Mouse (Mus musculus) hindbrain, embryonic 16.5 days (tissue): Measurements from ENCODE around the gene Leprot. TPM values are rescaled to one million over a fixed set of nuclear protein-coding genes. Genes with fewer than 3 reads are reported as not detected.

ENCODE experiments used
- ATAC-seq: fragments of 200-750 bp; cut with Nextera tagmentation; 2 replicates; pipeline ENCODE4 v1.8.0; 2017; ENCODE audit warnings: moderate TSS enrichment, moderate library complexity
- H3K27ac ChIP-seq: fragments of 300-500 bp; sonication (generic); 2 replicates; pipeline ENCODE4 v1.5.1; 2014; ENCODE audit warnings: low read depth, mild to moderate bottlenecking, control low read depth, low read length, moderate library complexity
- H3K27me3 ChIP-seq: fragments of 300-500 bp; sonication (generic); replicated peaks from 2 replicates; pipeline ENCODE4 v1.6.1; 2014; ENCODE audit warnings: low read length; ENCODE audit not compliant: control insufficient read depth, insufficient read depth
- H3K36me3 ChIP-seq: fragments of 300-500 bp; sonication (generic); 2 replicates; pipeline ENCODE4 v1.6.1; 2014; ENCODE audit warnings: mild to moderate bottlenecking, low read length, moderate library complexity, mixed read lengths; ENCODE audit not compliant: control insufficient read depth, insufficient read depth
- H3K4me1 ChIP-seq: fragments of 300-500 bp; sonication (generic); 2 replicates; pipeline ENCODE4 v1.6.1; 2014; ENCODE audit warnings: low read depth, low read length; ENCODE audit not compliant: control insufficient read depth, insufficient read depth
- H3K4me2 ChIP-seq: fragments of 300-500 bp; sonication (generic); 2 replicates; pipeline ENCODE4 v1.6.1; 2014; ENCODE audit warnings: mild to moderate bottlenecking, low read length, control low read depth, moderate library complexity
- H3K4me3 ChIP-seq: fragments of 300-500 bp; sonication (generic); 2 replicates; pipeline ENCODE4 v1.5.1; 2014; ENCODE audit warnings: mild to moderate bottlenecking, low read length, control low read depth, moderate library complexity
- H3K9ac ChIP-seq: fragments of 300-500 bp; sonication (generic); 2 replicates; pipeline ENCODE4 v1.6.1; 2014; ENCODE audit warnings: low read depth, mild to moderate bottlenecking, control low read depth, low read length, moderate library complexity
- H3K9me3 ChIP-seq: fragments of 300-500 bp; sonication (generic); 2 replicates; pipeline ENCODE4 v1.6.1; 2014; ENCODE audit warnings: mild to moderate bottlenecking, low read length, moderate library complexity; ENCODE audit not compliant: control insufficient read depth
- WGBS: fragments of 180-500 bp; shearing (Covaris S2); extraction: QIAGEN DNeasy Blood & Tissue Kit; methylation state at CpG from one replicate; pipeline ENCODE4 v1.1.7; 2014; 5-methylcytosine and 5-hydroxymethylcytosine counted together
- polyA plus RNA-seq: library from polyadenylated mRNA; unstranded; fragments of >200 nt; fragmentation: Nextera tagmentation; extraction: Ambion mirVana; gene quantifications from 2 replicates; pipeline ENCODE4 v1.2.1, GENCODE M21; 2015

The Leprot gene
- polyA plus RNA-seq, 1 experiment from 2014 or later = 89.6 TPM

GRCm38 (mm10) chr4:101637472-101637871 lies 10.0 kb upstream of the Leprot start:
- no peak overlapping the region for H3K4me2 ChIP-seq
- no peak for ATAC-seq
- H3K36me3 ChIP-seq = peaks cover 18% of the 10 kb centered on the region
- WGBS = 92% methylated on average over 1 of the region's 1 CpGs
- H3K27ac ChIP-seq = no peak overlapping the region
- no peaks in the 10 kb centered on the region for H3K9me3 ChIP-seq
- H3K27me3 ChIP-seq = no peaks in the 10 kb centered on the region
- no peak overlapping the region for H3K4me3 ChIP-seq
- no peak overlapping the region for H3K9ac ChIP-seq
- no peaks in the 10 kb centered on the region for H3K4me1 ChIP-seq

GRCm38 (mm10) chr4:101640631-101641030 lies 6.9 kb upstream of the Leprot start:
- Histone ChIP-seq H3K9me3 (no peaks in the 10 kb centered on the region), H3K4me3 (no peak overlapping the region), H3K4me1 (no peaks in the 10 kb centered on the region), H3K9ac (no peak overlapping the region), H3K27me3 (no peaks in the 10 kb centered on the region), H3K36me3 (peaks cover 15% of the 10 kb centered on the region), H3K4me2 (no peak overlapping the region), H3K27ac (no peak overlapping the region)
- WGBS = 77% methylated on average over 5 of the region's 5 CpGs
- ATAC-seq = no peak

DNA sequence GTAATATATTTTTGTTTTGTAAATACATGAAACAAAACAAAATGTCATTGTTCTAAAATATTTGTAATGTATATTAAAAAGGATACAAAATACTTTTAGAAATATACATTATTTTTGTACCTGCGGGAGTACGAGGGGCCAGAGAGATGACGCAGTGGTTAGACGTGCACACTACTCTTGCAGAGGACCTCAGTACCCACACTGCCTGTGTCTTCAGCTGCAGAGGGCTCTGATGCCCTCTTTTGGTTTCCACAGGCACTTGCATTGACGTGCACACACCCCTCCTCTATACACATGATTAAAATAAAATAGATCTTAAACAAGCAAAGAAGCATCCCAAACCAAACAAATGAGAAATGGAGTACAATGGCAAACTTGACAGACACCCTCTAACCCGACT lies 4.8 kb upstream of the Leprot start:
- H3K9ac ChIP-seq = no peak overlapping the region
- H3K4me2 ChIP-seq = no peak overlapping the region
- peaks cover 12% of the 10 kb centered on the region for H3K36me3 ChIP-seq
- WGBS = 88% methylated on average over 6 of the region's 6 CpGs
- H3K4me3 ChIP-seq = no peak overlapping the region
- H3K27me3 ChIP-seq = no peaks in the 10 kb centered on the region
- no peak overlapping the region for H3K27ac ChIP-seq
- ATAC-seq = no peak
- no peaks in the 10 kb centered on the region; the same call in 1 of the 2 replicates for H3K4me1 ChIP-seq
- H3K9me3 ChIP-seq = no peaks in the 10 kb centered on the region

GRCm38 (mm10) chr4:101643216-101643615 lies 4.3 kb upstream of the Leprot start:
- Histone ChIP-seq H3K4me1 (peaks cover under 1% of the 10 kb centered on the region), H3K4me3 (no peak overlapping the region), H3K27me3 (no peaks in the 10 kb centered on the region), H3K4me2 (no peak overlapping the region), H3K9me3 (no peaks in the 10 kb centered on the region), H3K9ac (no peak overlapping the region), H3K27ac (no peak overlapping the region), H3K36me3 (peaks cover 12% of the 10 kb centered on the region)
- 83% methylated on average over 4 of the region's 4 CpGs for WGBS
- no peak for ATAC-seq

DNA sequence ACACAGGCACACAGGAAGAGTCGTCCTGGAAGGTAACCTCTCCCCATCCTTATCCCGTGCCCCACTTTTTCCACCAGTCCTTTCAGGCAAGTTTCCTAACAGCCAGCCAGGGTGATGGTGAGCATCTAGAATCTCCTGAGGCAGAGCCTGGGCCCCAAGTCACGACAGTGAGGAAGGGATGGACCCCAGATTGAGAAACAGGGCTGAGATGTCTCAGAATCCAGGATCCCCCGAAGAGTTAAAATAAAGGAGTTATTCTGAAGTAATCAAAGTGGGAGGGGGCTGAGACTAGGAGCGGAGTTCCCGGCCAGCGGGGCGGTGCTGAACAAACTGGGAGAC lies 692 bp upstream of the Leprot start:
- Histone ChIP-seq H3K27ac (peak overlapping the region; percentile 53), H3K9ac (peak overlapping the region; percentile 58), H3K4me3 (peak overlapping the region; percentile 91), H3K4me1 (peaks cover 11% of the 10 kb centered on the region), H3K4me2 (peak overlapping the region; percentile 63), H3K9me3 (no peaks in the 10 kb centered on the region), H3K36me3 (no peaks in the 10 kb centered on the region), H3K27me3 (no peaks in the 10 kb centered on the region)
- no peak for ATAC-seq
- WGBS = 0% methylated on average over 8 of the region's 8 CpGs

DNA sequence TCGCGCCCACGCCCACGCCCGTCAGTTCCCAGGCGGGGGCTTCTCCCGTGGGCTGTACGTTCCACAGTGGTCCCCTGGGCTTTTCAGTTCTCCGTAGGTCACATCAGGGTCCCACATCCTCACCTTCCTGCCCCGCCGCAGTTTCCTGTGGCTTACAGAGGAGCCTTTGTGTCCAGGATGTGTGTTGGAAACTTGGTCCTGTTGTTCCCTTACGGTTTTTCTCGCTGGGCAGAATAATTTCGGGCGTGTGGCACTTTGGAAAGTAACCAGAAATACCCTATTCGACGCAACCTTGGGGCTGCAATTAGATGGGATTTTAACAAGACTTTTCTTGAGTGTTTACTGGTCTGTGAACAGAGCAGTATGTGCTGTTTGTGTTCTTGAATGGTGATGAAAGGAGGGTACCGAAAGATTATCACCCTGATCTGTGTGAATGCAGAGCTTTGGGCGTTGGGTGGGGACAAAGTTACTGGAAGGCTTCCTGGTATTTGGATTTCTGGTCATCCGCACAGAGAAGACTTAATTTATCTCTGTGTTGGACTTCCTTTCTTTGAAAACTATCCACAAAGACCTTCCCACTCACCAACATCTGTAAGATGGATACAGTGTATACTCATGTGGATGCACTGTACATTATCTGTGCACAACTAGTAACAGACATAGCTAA lies 591 bp downstream of the Leprot start:
- WGBS = 1% methylated on average over 20 of the region's 20 CpGs
- Histone ChIP-seq H3K4me2 (peak overlapping the region; percentile 63), H3K4me1 (peaks cover 11% of the 10 kb centered on the region), H3K9ac (peak overlapping the region; percentile 94), H3K36me3 (no peaks in the 10 kb centered on the region), H3K27ac (peak overlapping the region; percentile 97), H3K27me3 (no peaks in the 10 kb centered on the region), H3K4me3 (peak overlapping the region; percentile 91), H3K9me3 (no peaks in the 10 kb centered on the region)
- no peak for ATAC-seq

GRCm38 (mm10) chr4:101648745-101649144 lies 1.2 kb downstream of the Leprot start:
- H3K4me3 ChIP-seq = peak overlapping the region; percentile 91
- H3K27me3 ChIP-seq = no peaks in the 10 kb centered on the region
- peak overlapping the region; percentile 63 for H3K4me2 ChIP-seq
- H3K27ac ChIP-seq = no peak overlapping the region; the same call in 1 of the 2 replicates
- no peaks in the 10 kb centered on the region for H3K9me3 ChIP-seq
- ATAC-seq = no peak
- 83% methylated on average over 1 of the region's 1 CpGs for WGBS
- peaks cover 11% of the 10 kb centered on the region for H3K4me1 ChIP-seq
- no peaks in the 10 kb centered on the region for H3K36me3 ChIP-seq
- no peak overlapping the region for H3K9ac ChIP-seq

GRCm38 (mm10) chr4:101650961-101651360 lies 3.4 kb downstream of the Leprot start:
- Histone ChIP-seq H3K9me3 (no peaks in the 10 kb centered on the region), H3K4me1 (peaks cover 11% of the 10 kb centered on the region), H3K4me3 (no peak overlapping the region), H3K9ac (no peak overlapping the region), H3K4me2 (no peak overlapping the region), H3K27ac (no peak overlapping the region), H3K27me3 (no peaks in the 10 kb centered on the region), H3K36me3 (no peaks in the 10 kb centered on the region)
- ATAC-seq = no peak
- 91% methylated on average over 2 of the region's 2 CpGs for WGBS

DNA sequence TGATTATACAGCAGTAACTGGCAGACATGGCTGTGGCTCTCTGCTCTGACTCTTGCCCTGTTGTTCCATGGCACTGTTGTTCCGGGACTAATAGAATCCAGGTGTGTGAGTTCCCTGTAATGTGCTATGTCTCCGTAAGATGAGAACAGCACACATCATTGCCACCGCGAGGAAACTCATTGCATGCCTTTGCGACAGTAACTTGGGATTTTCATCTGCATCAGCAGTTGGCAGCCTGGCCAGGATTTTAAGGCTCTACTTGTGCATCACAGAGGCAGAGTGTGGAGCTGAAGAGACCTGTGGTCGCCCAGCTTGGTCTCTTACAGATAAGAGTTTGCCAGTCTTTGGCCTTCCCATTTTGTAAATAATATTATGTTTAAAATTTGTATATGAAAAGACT lies 6.7 kb downstream of the Leprot start:
- Histone ChIP-seq H3K9me3 (no peaks in the 10 kb centered on the region), H3K27me3 (no peaks in the 10 kb centered on the region), H3K9ac (no peak overlapping the region), H3K36me3 (peaks cover 2% of the 10 kb centered on the region), H3K4me2 (no peak overlapping the region), H3K4me3 (no peak overlapping the region), H3K4me1 (peaks cover under 1% of the 10 kb centered on the region; the same call in 1 of the 2 replicates), H3K27ac (no peak overlapping the region)
- WGBS = 84% methylated on average over 6 of the region's 6 CpGs
- no peak for ATAC-seq
